Mouse (Mus musculus) right cerebral cortex, postnatal 10 days (tissue): ENCODE measurements around the gene Sptb.

ENCODE experiments used
- DNase-seq, 2 experiments: peaks; one replicate each; pipeline ENCODE4 v3.0.0; 2021; ENCODE audit warnings: low spot score in 2 of 2

Gene Sptb

DNA sequence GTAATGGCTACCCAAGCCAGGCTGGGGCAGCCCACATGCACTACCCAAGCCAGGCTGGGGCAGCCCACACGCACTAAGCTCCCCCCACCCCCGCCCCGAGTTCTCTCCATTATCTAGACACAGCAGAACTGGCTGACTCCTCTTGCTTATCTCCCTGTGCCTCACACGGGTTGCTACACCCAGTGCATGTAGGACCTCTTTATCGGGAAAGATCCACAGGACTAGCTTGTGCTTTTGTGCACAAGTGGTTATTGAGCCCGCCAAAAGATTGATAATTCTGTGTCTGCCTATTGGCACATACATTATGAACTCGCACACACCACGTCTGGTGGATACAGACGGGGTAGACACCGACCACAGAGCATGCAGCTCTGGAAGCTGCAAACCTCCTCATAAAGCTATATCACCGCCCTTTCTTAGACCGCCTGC, 36.5 kb downstream of the Sptb start:
- DNase-seq: no peak

DNA sequence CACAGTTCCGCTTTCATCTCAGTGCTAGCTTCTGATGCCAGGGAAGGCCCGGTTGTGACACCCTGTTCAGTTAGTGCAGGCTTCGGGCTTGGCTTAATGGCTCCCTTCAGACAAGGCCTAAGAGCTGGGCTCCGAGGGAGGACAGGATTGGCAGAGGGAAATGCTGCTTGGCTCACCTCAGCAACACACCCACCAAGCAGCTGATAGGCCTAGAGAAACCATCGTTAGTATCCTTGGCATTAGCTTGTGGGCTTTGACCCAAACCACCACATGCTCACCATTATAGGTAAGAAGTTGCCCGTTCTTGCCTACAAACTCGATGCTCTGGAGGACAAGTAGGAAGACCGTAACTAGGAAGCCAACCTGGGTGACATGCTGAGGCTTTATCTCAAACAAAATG, 38.3 kb downstream of the Sptb start:
- DNase-seq: no peak

DNA sequence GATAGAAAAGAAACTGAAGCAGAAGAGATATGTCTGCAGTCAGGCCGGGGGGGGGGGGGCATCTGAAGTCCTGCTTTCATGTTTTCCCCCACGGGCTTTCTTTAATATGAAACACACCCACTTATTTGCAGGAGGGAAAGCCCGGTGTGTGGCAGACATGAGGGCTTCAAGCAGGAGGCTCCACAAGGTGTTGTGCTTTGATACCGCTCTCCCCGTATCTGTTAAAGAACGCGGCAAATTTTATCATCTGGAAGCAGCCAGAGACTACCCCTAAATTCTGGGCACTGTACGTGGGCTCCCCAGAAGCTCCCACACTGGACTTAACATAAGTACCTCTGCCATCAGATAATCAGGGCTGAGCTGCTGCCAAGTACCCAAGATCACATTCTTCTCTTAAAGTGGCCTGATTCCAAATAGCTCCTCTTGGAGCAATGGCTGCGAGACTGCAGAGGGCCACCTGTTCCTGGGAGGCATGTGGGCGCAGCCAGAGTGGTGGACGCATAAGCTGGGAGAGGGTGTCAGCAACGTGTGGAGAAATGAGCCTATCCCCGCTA, 39.7 kb downstream of the Sptb start:
- DNase-seq: peak; percentile 35 to 43

DNA sequence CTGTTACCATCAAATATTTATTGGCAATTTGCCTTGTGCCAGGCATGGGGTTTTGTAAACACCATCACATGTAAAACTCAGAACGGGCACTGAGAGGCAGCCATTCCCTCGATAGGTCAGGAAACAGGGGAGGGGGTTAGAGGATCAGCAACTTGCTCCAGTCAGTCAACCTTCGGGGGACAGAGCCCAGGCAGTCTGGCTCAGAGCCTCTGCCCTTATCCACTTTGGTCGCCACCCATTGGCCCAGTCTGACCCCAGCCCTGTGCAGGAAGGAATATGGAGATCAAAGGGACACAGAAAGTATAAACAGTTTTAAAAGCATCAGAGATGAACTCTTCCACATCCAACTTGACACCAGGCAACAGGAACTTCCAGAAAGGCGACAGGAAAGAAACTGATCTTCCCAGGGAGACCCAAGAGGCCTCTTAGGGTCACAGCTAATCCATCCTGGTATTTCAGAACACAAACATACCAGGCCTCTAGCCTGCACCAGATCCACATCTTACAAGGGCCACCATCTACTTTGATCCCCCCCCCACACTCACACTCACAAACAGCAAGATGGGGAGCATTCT, 40.3 kb downstream of the Sptb start:
- DNase-seq: no peak

DNA sequence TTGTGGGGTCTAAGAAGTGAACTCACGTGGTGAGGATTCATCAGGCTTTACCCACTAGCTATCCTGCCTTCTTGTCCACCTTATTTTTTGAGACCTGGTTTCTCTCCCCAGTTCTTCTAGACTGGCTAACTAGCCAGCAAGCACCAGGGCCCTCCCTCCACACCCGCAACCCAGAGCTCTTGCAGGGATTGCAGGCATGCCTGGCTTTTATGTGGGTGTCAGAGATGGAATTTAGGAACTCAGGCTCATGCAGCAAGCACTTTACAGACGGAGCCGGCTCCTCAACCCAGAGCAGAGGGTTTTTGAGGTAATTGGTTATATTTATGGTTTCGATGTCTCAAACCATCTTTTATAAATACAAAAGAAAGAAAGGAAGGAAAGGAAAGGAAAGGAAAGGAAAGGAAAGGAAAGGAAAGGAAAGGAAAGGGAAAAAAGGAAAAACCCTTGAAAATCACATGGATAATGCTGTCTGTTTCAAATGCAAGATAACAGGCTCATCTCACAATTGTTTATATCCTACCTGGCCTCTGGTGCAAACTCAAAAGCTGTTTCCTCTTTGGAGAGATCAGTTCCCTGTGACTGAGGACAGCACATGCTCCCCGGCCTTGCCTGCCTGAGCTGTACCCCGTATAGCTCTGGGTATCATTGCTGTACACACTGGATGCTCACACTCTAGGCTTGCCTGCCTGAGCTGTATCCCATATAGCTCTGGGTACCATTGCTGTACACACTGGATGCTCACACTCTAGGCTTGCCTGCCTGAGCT, 41.5 kb downstream of the Sptb start:
- no peak for DNase-seq

DNA sequence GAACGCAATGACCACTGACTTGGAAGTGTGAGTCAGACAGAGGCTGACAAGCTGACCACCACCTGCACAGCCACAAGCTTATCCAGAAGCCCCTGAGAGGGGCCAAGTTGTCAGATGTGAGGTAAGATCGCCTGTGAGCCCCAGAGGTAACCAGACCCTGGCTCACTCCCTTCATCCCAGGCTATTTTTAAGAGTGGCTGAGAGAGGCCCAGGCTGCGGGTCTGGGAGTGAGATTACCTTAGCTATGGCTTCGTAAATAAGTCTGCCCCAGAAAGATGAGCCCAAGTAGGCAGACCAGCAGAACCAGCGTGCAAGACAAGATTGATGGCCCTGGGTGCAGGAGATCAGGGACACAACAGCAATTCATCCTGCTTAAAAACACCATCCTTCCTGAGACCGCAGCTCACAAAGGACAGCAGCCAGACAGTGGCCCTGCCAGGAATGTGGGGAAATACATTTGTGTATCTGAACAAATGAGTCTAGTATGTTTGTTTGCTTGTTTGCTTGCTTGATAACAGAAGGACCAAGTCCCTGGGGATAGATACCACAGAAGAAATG, 58.5 kb downstream of the Sptb start:
- no peak for DNase-seq

DNA sequence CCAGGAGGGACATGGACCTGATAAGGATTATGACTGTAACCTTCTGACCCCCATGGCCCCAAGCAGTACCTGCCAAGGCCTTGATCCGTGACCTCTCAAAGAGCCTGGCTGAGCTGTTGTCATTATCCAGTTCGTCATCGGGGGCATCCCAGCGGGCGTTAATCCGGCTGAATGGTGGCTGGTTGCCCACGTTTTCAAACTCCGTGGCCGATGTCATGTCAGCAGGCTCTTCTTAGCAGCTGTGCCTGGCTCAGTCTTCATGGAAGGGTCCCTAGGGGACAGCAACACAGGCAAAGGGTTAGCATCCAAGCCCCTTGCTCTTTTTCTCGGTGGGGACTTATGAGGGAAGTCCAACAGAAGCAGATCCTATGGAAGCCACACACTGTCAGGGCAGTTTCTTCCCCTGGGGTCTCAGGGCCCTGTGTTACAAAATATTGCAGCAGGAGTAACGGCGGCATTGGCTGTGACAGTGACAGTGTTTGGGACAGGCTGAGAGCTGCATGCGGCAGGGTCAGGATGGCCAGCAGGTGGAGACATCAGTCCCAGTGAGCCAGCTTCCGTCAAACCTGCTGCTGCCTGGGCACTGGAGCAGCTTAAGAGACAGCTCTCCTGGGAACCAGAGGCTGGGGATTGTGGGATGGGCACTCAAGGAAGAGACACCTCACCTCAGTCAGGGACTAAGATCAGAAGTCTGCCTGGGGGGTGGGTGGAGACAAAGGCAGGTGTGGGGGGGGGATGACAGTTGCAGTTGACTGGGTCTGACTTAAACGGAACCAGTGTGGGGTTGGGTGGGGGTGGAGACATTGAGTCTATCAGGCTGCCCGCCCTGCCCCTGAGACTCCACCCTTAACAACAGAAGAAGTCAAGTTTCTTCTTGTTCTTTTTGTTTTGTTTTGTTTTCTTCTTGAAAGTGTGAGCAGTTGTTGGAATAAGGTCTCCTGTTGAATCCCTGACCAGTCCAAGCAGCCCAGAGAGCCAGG, 60.3 kb downstream of the Sptb start:
- DNase-seq: peak; percentile 76 to 80

DNA sequence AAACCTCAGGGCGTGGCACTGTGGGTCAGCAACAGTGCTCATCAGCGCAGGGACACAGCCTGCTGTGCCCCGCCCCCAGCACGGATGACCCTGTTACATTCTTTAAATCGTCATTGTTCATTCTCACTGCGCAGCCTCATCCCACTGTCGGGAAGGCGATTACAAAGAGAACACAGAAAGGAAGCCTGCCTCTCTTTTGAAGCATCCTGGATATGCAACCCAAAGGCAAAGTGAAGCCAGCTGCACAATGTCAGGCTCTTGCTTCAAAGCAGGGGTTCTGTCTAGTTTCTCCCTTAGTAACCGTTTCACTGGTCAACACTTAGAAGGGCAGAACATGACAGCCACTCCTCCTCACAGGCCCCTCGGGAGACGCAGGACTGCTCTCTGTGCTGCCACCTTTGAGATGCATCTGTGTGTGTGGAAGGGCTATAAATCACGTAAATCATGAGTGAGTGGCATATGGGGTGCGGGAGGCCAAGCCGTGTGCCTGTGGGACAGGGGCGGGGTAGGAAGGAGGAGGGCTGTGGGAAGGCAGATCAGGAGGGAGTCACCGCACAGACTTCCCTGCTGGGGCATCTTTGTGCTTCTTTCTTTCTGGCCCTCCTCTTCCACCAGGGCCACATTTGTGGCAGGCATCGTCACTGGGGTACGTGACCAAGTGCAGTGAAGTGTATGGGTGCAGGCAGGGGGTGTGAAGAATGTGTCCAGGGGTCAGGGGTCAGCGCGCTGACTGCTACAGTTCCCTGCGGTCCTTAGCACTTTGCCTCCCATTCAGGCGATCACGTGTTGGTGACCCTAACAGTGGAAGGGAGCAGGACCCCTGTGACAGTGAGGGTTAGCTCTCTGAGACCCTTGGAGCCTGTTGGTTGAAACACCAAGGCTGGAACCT, 64.9 kb downstream of the Sptb start:
- DNase-seq: no peak

DNA sequence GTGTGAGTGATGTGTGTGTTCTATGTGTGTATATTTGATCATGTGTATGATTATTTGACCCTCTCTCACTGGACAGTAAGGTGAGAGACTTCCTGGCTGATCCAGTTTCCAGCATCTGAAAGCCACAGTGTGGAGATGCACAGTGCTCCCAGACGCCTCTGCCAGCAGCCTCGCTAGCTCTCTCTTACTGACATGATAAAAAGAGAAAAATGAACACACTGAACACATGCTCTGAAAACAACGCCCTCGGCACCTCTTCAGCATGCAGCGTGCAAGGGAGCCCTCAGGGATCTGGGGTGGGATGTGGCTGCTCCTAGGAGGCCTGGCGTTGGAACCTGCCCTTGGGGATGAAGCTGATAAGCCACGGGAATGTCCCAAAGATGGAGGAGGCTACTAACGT, 66.7 kb downstream of the Sptb start:
- no peak for DNase-seq

DNA sequence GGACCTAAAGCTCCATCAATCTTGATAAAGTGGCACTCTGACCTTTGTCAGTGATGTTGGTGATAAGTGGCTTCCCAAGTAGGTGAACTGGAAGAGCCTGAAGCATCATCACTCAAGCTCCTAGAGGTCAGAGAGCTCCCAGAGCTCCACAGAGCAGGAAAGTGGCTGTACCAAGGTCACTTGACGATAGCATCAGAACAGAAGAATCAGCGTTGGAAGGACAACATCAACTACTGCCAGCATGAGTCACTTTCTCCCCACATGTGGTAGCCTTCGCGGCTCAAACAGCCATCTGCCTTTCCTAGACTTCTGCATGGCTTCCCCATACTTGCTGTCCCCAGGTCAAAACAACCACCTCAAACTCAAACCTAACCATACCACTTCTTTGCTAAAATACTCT, 67.7 kb downstream of the Sptb start:
- no peak for DNase-seq

DNA sequence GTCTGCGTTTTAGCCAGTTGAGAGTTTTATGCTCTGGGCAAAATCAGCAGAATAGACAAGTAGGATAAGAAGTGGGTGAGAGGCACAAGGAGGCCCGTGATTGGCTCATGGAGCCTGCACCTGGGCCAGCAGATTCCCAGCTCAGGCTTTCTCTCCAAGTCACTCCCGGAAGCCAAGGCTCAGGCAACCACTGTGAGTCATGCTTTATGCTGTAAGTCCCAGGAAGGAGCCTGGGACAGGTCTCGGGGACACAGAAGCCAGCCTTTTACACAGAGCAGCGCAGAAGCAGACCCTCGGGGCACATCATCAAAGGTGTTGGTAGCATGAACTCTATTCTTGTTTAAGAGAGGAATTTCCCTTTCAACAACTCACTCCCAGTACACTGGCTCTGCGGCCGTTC, 69.7 kb downstream of the Sptb start:
- no peak for DNase-seq

DNA sequence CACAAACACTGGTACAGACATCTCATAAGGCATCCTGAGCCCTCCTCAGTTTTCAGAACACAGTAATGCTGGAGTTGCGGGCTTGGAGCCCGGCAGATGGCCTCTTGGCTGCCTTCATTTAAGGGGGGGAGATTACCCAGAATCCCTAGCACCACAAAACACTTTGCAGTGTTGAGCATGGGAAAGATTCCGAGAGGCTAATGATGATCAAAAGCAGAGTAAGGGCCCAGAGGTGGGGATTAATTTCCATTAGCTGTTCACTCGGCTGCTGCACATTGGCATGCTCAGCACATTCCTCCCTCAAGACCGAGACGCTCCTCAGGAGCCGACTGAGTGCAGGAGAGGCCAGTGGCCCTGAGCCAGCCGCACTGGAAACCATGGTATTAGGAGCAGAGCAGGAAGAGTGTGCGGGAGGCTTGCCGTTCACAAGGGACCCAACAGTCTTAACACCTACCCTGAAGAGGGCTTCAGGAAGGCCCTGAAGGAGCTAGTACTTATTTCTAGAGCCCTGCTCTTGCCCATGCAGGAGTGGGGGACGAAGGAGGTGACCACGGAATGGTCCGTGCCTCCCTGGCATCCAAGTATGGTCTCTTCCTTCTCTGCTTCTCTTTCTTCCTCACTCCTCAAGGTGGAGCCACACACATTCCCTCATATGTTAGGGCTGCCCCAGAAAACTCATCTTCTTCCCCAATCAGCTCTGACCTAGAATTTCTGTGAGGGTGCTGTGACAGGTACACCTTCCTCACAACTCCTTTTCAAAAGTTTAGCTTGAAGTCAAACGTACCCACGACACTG, 75.3 kb downstream of the Sptb start:
- DNase-seq: peak; percentile 56 to 60

DNA sequence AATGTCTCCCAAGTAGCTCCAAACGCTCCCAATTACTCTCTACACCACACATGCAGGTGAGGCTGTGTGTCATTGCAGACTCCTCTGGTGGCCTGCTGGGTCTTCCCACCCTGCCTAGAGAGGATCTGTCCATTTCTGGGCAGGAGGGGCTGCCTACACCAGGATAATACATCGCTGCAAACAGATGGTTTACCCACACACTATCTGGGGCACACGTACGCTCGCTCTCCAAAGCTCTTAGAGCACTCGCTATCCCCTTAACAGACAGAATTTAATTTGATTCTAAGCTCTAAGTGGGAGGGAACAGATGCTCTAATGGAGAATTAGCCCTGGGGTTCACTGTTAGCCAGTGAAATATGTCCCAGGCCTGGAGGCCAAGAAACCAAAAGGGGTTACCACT, 87.0 kb downstream of the Sptb start:
- DNase-seq: no peak

DNA sequence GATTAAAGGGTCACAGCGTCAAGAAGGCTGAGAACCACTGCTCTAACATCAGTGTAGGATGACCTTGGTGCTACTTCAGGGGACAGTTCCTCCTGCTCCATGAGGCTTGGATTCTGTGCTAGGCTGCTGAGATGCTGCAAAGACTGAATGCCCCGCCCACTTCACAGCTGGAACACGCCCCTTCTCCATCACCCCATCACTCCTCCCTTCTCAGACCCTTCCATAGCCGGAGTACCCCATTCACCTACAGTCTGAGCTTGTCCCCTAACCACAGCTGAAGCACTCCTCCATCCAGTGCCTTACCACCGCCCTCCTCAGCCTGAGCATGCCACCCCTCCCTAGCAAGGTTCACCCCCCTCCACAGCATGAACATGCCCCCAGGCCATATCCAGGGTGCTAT, 90.5 kb downstream of the Sptb start:
- no peak for DNase-seq

DNA sequence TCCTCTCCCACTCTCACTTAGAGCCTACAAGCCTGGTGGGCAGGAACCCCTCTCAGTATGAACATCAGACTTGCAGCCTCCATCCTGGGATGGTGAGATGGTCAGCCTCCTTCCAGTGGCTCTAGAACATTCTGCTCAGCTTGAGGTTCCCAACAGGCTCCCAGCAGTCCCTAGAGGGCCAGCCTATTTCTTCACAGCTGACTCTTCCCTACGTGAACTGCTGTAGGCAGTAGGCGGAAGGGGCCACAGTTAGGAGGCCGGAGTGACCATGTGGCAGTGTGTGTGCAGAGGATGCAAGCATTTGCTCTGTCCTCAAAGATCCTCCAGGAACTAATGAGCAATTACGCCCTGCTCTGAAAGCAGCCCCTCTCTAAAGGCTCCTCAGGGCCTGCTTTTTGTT, 92.2 kb downstream of the Sptb start:
- no peak for DNase-seq

DNA sequence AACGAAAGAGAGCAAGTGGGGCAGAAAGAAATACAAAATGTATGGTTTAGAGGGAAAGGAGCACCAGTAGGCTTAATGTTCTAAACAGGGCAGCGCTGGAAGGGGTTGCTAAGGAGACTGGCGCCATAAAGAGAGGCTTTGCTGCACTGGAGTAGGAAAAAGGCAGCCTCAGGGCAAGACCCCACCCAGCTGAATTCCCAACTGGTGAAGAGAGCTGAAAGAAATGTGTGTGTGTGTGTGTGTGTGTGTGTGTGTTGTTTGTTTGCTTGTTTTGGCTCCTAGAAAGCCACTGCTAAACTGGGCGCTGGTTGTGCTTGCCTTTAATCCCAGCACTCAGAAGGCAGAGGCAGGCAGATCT, 94.8 kb downstream of the Sptb start:
- DNase-seq: no peak

DNA sequence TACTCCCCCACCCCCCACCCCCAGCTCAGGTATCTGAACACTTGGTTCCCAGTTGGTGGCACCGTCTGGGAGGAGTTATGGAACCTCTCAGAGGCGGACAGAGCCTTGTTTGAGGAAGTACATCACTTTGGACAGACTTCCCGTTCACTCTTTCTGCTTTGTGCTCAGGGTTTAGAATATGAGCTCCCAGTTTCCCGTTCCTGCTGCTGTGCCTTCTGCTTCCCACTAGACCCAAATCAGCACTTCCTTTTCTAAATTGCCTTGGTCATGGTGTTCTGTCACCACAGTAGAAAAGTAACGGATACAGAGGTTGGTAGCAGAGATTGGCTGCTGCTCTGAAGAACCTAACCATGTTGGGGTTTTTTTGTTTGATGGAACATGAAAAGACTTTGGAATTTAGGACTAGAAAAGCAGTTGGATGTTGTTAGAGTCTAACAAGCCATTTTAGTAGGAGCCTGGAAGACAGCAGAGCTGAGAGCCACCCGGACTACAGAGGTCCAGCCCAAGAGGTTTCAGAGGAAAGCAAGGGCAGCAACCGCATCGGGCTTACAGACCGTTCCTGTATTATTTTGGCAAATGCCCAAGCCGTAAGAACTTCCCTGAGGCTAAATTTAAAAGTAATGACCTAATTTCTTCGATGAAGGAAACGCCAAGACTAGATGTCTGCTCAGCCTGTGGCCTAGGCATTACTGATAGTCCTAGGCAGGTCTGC, 95.3 kb downstream of the Sptb start:
- no peak for DNase-seq

DNA sequence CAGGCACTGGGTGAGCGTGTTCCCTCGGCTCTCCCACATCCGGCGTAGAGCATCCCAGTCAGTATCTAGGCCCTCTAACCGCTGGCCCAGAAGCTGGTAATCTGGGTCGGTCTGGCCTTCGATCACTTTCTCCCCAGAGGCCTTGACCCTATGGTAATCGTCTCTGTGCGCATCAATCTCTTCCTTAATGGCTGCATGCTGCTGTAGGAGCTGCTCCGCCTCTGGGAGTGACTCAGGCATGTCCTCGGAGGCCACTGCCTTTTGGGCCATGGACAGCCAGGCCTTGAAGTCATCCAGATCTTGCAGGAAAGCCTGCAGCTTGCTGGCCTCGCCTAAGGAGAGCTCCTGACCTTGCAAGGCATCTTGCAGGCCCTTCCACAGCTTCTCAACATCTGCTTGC, 97.7 kb downstream of the Sptb start:
- DNase-seq: no peak

DNA sequence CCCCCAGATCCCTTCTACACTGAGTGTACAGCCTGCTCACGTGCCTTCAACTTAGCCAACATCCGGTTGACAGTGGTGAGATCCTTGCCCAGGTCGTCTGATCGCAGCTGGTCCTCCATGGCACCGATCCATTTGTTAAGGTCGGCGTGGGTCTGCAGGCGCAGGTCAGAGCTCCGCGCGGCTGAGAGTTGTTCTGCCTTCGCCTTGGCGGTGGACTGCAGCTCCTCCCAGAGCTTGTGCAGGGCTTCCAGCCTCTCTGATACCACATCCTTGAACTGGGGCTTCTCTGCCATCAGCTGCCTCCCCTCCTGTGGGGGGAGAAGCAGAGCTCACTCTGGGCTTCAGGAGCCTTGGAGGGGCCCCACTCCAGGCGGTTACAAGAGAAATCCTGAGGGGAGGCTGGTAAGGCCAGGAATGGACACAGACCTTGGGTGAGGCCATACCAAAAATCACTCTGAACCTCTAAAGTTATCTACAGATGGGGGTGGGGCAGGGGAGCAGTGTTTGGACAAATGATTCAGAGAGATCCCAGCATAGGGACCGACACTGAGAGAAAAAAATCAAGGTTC, 101.3 kb downstream of the Sptb start:
- DNase-seq: no peak
